Mouse (Mus musculus): Measurements from ENCODE around the gene Islr2. TPM values are rescaled to one million over a fixed set of nuclear protein-coding genes. Genes with fewer than 3 reads are reported as not detected.

Gene Islr2
- total and polyA plus RNA-seq, 3 experiments = not detected

GRCm38 (mm10) chr9:58148806-58149205 is 55.3 kb downstream of the Islr2 start:
- no peaks in the 10 kb centered on the region; a peak in 1 of 4 replicates for H3K4me1 ChIP-seq (ENCODE audit: control insufficient read depth in 1 of 2, insufficient read depth in 2 of 2)
- no peak overlapping the region for H3K4me2 ChIP-seq (ENCODE audit: insufficient read depth, low read depth, poor library complexity, severe bottlenecking)
- H3K4me3 ChIP-seq (replicated peaks in 1 of 3; ENCODE audit: low read depth in 2 of 3, low read length in 2 of 3, poor library complexity in 1 of 3) = no peak overlapping the region
- no peaks in the 10 kb centered on the region for H3K79me2 ChIP-seq (replicated peaks; ENCODE audit: control insufficient read depth, extremely low read depth, insufficient read depth, poor library complexity, severe bottlenecking)
- DNase-seq (ENCODE audit: extremely low read depth) = no peak
- no peaks in the 10 kb centered on the region for H3K9me3 ChIP-seq (replicated peaks; ENCODE audit: low read length)
- in situ Hi-C loops (cut with MboI; ENCODE audit: low pct_ligation_motif_present, low pct_unique_long_range_greater_than_20kb, low sequenced_read_pairs) (no loop called here), dilution Hi-C loops (cut with MboI; ENCODE audit: extremely low pct_ligation_motif_present, extremely low pct_unique_long_range_greater_than_20kb, low sequenced_read_pairs) (no loop called here)
- peaks cover 63% of the 10 kb centered on the region for H3K27me3 ChIP-seq (replicated peaks)
- H3K27ac ChIP-seq (ENCODE audit: insufficient read depth, low read depth) = no peak overlapping the region
- H3K9ac ChIP-seq (ENCODE audit: insufficient read depth, low read depth) = no peak overlapping the region
- TF ChIP-seq ZNF384 (IDR thresholded peaks at IDR 0.05; ENCODE audit: low read depth, low read length) (no peak), ZC3H11A (IDR thresholded peaks at IDR 0.05; ENCODE audit: low read depth, low read length) (no peak), IRF4 (IDR thresholded peaks at IDR 0.05; ENCODE audit: low read depth, low read length) (no peak), USF1 (IDR thresholded peaks at IDR 0.05; ENCODE audit: low read depth, low read length) (no peak), JUND (conservative IDR thresholded peaks at IDR 0.05; ENCODE audit: low read depth, low read length) (no peak), CTCF (conservative IDR thresholded peaks at IDR 0.05 in 1 of 2, IDR thresholded peaks at IDR 0.05 in 1 of 2; ENCODE audit: low read depth in 2 of 2, low read length in 2 of 2) (no peak), JUN (IDR thresholded peaks at IDR 0.05; ENCODE audit: insufficient read depth, low read depth, low read length) (no peak), RAD21 (IDR thresholded peaks at IDR 0.05; ENCODE audit: low read depth, low read length) (no peak), BHLHE40 (IDR thresholded peaks at IDR 0.05; ENCODE audit: low read depth, low read length) (no peak), MAZ (IDR thresholded peaks at IDR 0.05; ENCODE audit: low read depth, low read length) (no peak), USF2 (conservative IDR thresholded peaks at IDR 0.05; ENCODE audit: low read depth, low read length) (no peak), MYC (IDR thresholded peaks at IDR 0.05; ENCODE audit: low read depth, low read length) (no peak), RCOR1 (conservative IDR thresholded peaks at IDR 0.05; ENCODE audit: low read depth, low read length) (no peak)
- no peaks in the 10 kb centered on the region for H3K36me3 ChIP-seq (replicated peaks in 1 of 2; ENCODE audit: control insufficient read depth in 1 of 2, insufficient read depth in 1 of 2, low read length in 1 of 2)

Other genes with a start within 250 kb of the Islr2 start
- 2.6 and 4.6 TPM in 2 replicates for gene Cyp11a1, start 197.9 kb downstream of the Islr2 start, total RNA-seq (2012; rRNA removed)
- 8.3 and 9.0 TPM in 2 replicates for gene Cyp11a1, start 197.9 kb downstream of the Islr2 start, total RNA-seq (2014; rRNA removed)
- gene Cyp11a1, start 197.9 kb downstream of the Islr2 start, polyA plus RNA-seq (2012; ENCODE audit: insufficient read length, low read depth) = 12.1 and 12.8 TPM in 2 replicates
- gene Stra6, start 140.5 kb downstream of the Islr2 start, total RNA-seq (2012; rRNA removed) = 0.08 TPM in 1 of 2 replicates, not detected in the other
- 0.08 TPM in 1 of 2 replicates, not detected in the other for gene Stra6, start 140.5 kb downstream of the Islr2 start, total RNA-seq (2014; rRNA removed)
- gene Stra6, start 140.5 kb downstream of the Islr2 start, polyA plus RNA-seq (2012; ENCODE audit: insufficient read length, low read depth) = 0.08 and 0.09 TPM in 2 replicates
- not detected in 2 replicates for gene Ccdc33, start 85.5 kb downstream of the Islr2 start, total RNA-seq (2012; rRNA removed)
- gene Ccdc33, start 85.5 kb downstream of the Islr2 start, total RNA-seq (2014; rRNA removed) = 0.21 TPM in 1 of 2 replicates, not detected in the other
- gene Ccdc33, start 85.5 kb downstream of the Islr2 start, polyA plus RNA-seq (2012; ENCODE audit: insufficient read length, low read depth) = 0.27 and 1.0 TPM in 2 replicates
- not detected in 2 replicates for gene Islr, start within 50 bp of the Islr2 start, total RNA-seq (2012; rRNA removed)
- not detected in 2 replicates for gene Islr, start within 50 bp of the Islr2 start, total RNA-seq (2014; rRNA removed)
- gene Islr, start within 50 bp of the Islr2 start, polyA plus RNA-seq (2012; ENCODE audit: insufficient read length, low read depth) = not detected in 2 replicates
- gene Pml, start 45.5 kb upstream of the Islr2 start, total RNA-seq (2012; rRNA removed) = 21.2 and 26.6 TPM in 2 replicates
- 6.4 and 8.3 TPM in 2 replicates for gene Pml, start 45.5 kb upstream of the Islr2 start, total RNA-seq (2014; rRNA removed)
- gene Pml, start 45.5 kb upstream of the Islr2 start, polyA plus RNA-seq (2012; ENCODE audit: insufficient read length, low read depth) = 54.1 and 56.9 TPM in 2 replicates
- gene Stoml1, start 48.8 kb upstream of the Islr2 start, total RNA-seq (2012; rRNA removed) = 40.7 and 41.1 TPM in 2 replicates
- 35.3 and 35.4 TPM in 2 replicates for gene Stoml1, start 48.8 kb upstream of the Islr2 start, total RNA-seq (2014; rRNA removed)
- gene Stoml1, start 48.8 kb upstream of the Islr2 start, polyA plus RNA-seq (2012; ENCODE audit: insufficient read length, low read depth) = 34.0 and 35.4 TPM in 2 replicates
- gene Loxl1, start 108.9 kb upstream of the Islr2 start, total RNA-seq (2012; rRNA removed) = not detected in 2 replicates
- gene Loxl1, start 108.9 kb upstream of the Islr2 start, total RNA-seq (2014; rRNA removed) = not detected in 2 replicates
- not detected in 2 replicates for gene Loxl1, start 108.9 kb upstream of the Islr2 start, polyA plus RNA-seq (2012; ENCODE audit: insufficient read length, low read depth)
- not detected in 2 replicates for gene Tbc1d21, start 166.1 kb upstream of the Islr2 start, total RNA-seq (2012; rRNA removed)
- not detected in 2 replicates for gene Tbc1d21, start 166.1 kb upstream of the Islr2 start, total RNA-seq (2014; rRNA removed)
- gene Tbc1d21, start 166.1 kb upstream of the Islr2 start, polyA plus RNA-seq (2012; ENCODE audit: insufficient read length, low read depth) = 4.5 and 4.6 TPM in 2 replicates

All from CH12.LX (cell line).